Mouse (Mus musculus): ENCODE results near the gene Ssna1.

The Ssna1 gene

DNA sequence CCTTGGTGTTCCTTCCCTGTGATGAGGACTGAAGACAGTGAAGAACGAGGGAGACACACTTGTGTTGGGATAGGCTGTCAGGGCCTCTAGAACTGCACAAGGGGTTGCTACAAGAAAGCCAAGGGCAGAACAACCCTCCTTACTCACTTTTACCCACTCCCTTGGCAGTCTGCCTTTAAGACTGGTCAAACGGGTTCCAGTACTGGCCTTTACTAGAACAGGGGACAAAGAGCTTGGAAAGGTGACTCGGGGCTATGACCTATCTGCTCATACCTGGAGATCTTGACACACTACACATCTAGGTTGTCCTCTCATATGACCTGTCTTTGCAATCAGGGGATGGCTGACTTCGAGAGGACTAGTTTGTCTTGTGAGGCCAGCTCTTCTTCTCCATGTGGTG is 34.7 kb downstream of the Ssna1 start:
- in situ Hi-C loops (cut with MboI; ENCODE audit: unreplicated experiment in 2 of 2), result no loop called here

DNA sequence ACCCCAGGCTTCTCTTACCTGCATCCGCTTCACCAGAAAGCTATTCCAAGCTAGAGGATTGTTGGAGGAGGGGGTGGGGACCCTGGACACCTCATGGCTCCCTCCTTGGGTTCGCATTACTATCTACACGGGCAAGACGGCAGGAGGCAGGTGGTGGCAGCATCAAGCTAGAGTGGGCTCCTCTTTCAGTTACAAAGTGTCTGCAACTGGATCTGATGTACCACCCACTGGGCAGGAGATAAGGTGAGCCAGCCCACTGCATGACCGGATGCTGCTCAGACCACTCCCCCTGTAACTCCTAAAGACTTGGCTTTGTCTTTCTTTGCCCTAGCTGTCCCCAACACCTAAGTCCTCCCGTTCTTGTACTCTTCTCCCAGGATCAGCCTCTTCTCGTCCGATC is 35.6 kb downstream of the Ssna1 start, which contains the start of gene Rnf224:
Gene Rnf224, minus strand, starts transcription at position 174 of the 400 bp plus-strand sequence.
- in situ Hi-C loops (cut with MboI; ENCODE audit: unreplicated experiment in 2 of 2), result no loop called here

DNA sequence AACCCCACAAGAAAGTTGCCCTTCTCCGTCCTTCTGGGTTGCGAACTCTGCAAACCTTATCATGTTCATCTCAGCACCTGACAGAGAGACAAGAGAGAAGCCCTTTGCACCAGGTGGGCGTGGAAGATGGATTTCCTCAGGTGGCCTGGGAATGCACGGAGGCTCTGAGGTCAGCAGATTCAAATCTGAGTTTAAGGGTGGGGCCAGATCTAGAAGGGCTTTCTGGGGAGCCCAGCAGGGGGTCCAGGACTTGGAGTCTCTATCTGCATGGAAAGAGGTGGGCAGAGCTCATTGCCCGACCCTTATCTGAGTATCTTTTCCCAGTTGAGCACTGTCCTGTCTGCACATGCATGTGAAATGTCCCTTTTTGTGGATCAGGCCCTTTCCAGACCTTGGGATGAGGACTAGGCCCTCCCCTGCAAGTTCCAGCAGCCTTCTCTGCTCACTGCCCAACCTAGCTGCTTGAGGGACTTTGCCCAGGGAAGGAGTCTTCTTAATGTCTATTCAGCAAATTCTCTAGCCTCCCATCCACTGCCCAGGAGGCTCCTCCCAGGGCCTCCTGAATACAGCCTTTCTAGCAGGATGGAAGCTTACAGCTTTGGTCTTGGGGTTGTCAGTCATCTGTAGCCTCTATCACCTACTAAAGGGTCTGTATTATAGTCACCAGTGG is 37.6 kb downstream of the Ssna1 start:
- in situ Hi-C loops (cut with MboI; ENCODE audit: unreplicated experiment in 2 of 2), result no loop called here

DNA sequence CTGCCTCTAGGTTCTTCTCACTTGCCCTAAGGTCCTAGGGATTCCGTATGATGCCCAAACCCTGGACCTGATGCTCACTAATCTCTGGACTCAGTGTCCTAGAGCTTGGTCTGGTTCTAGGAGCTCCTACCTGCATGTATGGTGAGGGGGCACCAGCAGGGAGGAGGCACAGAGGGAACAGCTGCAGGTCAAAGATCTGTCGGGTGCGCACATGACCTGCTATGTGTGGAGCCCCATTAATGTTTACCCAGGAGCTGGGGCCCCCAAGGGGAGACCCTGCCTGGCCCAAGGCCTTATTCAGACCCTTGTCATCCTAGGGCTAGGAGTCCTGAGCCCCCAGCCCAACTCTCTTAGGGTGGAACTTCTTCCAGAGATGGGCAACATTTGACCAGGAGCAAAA is 38.2 kb downstream of the Ssna1 start, which contains the start of gene Slc34a3:
Gene Slc34a3, minus strand, starts transcription at position 315 of the 400 bp plus-strand sequence.
- in situ Hi-C loops (cut with MboI; ENCODE audit: unreplicated experiment in 2 of 2), result no loop called here

- in situ Hi-C loops (cut with MboI; ENCODE audit: unreplicated experiment in 2 of 2), result no loop called here
Observed at GRCm38 (mm10) chr2:25233421-25233820, 38.8 kb downstream of the Ssna1 start.

DNA sequence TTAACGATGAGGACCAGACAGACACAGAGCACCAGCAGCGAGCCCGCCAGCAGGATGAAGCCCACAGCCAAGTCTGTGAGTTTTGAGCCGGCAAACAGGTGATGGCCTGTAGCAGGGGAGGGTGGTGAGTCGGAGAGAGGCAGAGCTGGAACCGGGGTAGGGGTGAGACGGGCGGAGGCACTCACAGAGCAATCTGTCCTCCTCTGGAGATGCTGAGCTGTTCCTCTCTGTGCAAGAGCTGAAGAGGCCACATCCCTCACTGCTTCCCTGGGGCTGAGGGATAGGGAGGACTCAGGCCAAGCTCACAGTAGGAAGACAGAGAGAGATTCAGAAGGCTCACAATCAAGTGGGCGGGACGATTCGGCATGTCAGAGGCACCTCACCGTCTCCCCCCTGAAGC is 41.2 kb downstream of the Ssna1 start:
- in situ Hi-C loops (cut with MboI; ENCODE audit: unreplicated experiment in 2 of 2), result no loop called here

- in situ Hi-C loops (cut with MboI; ENCODE audit: unreplicated experiment in 2 of 2), result no loop called here
Observed at GRCm38 (mm10) chr2:25230581-25230980, 41.7 kb downstream of the Ssna1 start.

DNA sequence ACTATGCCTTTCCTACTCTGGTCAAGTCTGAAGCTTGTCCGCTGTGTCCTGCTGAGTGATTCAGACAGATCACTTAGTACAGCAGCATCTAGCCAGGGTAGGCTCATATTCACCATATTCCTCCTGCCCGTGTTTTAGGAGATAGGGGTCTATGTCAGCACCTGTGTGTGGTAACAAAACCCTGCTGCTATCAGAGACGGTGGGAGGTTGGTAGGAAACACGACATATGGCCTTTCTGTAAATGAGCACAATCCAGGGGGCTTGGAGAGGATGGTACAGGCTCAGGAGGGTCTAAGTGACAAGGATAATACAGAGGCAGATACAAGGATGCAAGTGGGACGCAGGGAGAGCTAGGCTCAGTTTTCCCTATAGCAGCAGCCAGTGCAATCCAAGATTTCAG is 42.7 kb downstream of the Ssna1 start:
- in situ Hi-C loops (cut with MboI; ENCODE audit: unreplicated experiment in 2 of 2), result loop anchor here (5.0 kb wide), 1 partner anchor 37 kb away; no protein-coding TSS in a partner anchor

- in situ Hi-C loops (cut with MboI; ENCODE audit: unreplicated experiment in 2 of 2), result loop anchor here (5.0 kb wide), 1 partner anchor 37 kb away; no protein-coding TSS in a partner anchor
Observed at GRCm38 (mm10) chr2:25228995-25229530, 43.2 kb downstream of the Ssna1 start.

GRCm38 (mm10) chr2:25228431-25228889 is 43.8 kb downstream of the Ssna1 start:
- in situ Hi-C loops (cut with MboI; ENCODE audit: unreplicated experiment in 2 of 2), result loop anchor here (5.0 kb wide), 1 partner anchor 36 kb away; no protein-coding TSS in a partner anchor

DNA sequence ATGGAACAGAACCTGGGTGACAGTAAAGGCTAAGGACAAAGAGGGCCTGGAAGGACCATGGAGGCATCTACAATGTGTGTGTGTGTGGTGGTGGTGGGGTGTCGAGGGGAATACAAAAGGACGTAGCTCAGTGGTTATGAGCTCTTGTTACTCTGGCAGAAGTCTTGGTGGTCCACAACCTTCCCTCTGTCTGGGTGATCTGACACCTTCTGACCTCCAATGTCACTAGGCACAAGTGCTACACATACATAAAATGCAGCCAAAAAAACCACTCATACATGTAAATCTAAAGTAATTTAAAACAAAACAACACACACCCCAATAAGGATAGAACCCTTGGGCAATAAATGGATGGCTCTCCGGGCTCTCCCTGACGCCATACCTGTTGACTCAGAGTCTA is 44.8 kb downstream of the Ssna1 start:
- in situ Hi-C loops (cut with MboI; ENCODE audit: unreplicated experiment in 2 of 2), result loop anchor here (5.0 kb wide), 1 partner anchor 35 kb away; no protein-coding TSS in a partner anchor

DNA sequence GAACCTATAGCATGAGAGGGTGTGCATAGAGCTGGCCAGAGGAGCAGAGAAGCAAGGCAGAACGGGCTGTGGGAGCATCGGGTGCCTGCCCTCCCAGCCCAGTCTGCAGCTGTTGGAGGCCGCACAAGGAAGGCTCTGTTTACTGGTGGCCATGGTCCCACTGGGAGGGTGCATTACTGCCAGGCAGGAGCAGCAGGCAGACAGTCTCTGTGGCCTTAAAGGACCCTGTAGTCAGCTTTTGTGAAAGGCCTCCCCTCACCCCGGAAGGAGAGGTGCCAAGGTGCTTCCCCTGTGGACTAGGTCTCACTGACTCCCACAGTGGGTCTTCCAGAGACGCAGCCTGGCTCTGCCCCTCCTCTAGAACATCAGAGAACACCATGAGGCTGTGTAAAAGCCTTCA is 45.4 kb downstream of the Ssna1 start:
- in situ Hi-C loops (cut with MboI; ENCODE audit: unreplicated experiment in 2 of 2), result loop anchor here (5.0 kb wide), 1 partner anchor 35 kb away; no protein-coding TSS in a partner anchor

DNA sequence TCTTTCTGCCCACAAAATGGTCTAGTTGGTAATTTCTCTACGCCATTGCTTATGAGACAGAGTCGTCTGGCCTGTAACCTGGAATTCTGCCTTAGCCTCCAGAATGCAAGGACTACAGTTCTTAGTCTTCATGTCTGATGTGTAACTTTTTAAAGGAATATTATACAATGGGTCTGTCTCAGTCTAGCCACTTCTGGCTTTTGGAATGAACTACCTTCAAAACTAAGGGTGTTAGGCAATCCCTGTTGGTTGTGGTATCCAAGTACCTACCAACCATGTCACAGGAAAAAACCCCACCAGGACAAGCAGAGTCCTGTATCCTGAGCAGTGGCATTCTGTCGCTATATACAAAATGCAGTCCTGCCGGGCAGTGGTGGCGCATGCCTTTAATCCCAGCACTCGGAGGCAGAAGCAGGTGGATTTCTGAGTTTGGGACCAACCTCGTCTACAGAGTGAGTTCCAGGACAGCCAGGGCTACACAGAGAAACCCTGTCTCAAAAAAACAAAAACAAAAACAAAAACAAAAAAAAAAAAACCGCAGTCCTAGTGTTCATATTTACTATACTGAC is 46.3 kb downstream of the Ssna1 start:
- in situ Hi-C loops (cut with MboI; ENCODE audit: unreplicated experiment in 2 of 2), result loop anchor here (5.0 kb wide), 1 partner anchor 34 kb away; no protein-coding TSS in a partner anchor

- in situ Hi-C loops (cut with MboI; ENCODE audit: unreplicated experiment in 2 of 2), result loop anchor here (5.0 kb wide), 1 partner anchor 33 kb away; no protein-coding TSS in a partner anchor
Observed at GRCm38 (mm10) chr2:25224766-25225752, 47.2 kb downstream of the Ssna1 start.

- in situ Hi-C loops (cut with MboI; ENCODE audit: unreplicated experiment in 2 of 2), result no loop called here
Observed at GRCm38 (mm10) chr2:25224492-25224765, 47.8 kb downstream of the Ssna1 start, which contains the start of gene Tubb4b. TSS of gene Tubb4b (minus strand) at chr2:25224702.

DNA sequence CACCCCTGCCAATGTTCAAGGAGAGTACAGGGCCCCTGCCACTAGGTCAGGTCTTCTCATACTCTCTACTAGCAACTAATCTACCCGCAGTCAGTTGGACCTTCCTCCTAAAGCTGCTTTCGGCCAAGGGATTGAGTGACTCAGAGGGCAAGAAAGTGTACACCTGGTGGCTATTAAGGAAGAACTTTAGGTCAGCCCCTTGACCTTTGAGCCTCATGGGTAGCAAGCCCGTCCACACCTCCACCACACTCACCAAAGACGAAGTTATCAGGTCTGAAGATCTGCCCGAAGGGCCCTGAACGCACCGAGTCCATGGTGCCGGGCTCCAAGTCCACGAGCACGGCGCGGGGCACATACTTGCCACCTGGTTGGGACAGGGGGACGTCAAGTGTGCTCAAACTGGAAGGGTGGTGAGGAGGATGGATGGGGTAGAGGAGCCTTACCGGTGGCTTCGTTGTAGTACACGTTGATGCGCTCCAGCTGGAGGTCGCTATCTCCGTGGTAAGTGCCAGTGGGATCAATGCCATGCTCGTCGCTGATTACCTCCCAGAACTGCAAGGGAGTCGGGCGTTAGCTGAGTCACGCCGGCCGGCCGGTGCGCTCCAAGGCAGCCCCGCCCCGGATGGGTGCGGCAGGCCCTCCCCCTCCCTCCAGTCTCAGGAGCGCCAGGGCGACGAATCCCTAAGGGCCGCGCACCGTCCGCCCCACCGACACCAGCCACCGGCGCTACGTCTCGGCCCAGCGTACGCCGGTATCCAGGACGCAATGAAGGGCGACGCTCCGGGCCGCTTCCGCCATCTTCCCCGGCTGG is 48.4 kb downstream of the Ssna1 start:
- in situ Hi-C loops (cut with MboI; ENCODE audit: unreplicated experiment in 2 of 2), result no loop called here

- in situ Hi-C loops (cut with MboI; ENCODE audit: unreplicated experiment in 2 of 2), result no loop called here
Observed at GRCm38 (mm10) chr2:25221331-25221772, 50.9 kb downstream of the Ssna1 start.

All from v-Abl transformed pro-B cells (cell line).